Mouse (Mus musculus): ENCODE measurements around the gene Fgd1.

DNA sequence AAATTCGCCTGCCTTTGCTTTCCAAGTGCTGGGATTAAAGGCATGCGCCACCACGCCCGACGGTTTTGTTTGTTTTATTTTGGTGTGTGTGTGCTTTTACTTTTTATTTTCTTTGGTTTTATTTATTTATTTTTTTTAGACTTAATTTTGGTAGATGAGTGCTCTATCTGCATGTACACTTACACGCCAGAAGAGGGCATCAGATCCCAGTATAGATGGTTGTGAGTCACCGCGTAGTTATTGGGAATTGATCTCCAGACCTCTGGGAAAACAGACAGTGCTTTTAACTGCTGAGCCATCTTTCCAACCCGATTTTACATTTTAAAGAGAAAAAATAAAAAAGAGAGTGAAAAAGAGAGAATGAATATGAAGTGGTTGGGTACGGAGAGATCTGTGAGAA, 86.8 kb downstream of the Fgd1 start:
- TF ChIP-seq CTCF (IDR thresholded peaks at IDR 0.05; ENCODE audit: low read depth) = peak; percentile 17; the same call in 1 of the 2 replicates
- no peak for TF ChIP-seq EP300 (IDR thresholded peaks at IDR 0.05; ENCODE audit: low read depth)
